Mouse (Mus musculus) spleen, adult 2 months (tissue): ENCODE data around the gene Yif1b.

Source experiments
- CTCF ChIP-seq: fragments of 200-500 bp; IDR thresholded peaks from 2 replicates; pipeline ENCODE4 v1.5.1; 2011; ENCODE audit warnings: mild to moderate bottlenecking, inconsistent platforms; ENCODE audit not compliant: insufficient read depth, insufficient read length, insufficient replicate concordance; ENCODE audit errors: extremely low read depth
- POLR2A ChIP-seq: fragments of 200-500 bp; IDR thresholded peaks from 2 replicates; pipeline ENCODE4 v1.6.1; 2011; ENCODE audit warnings: low read depth, low read length, inconsistent platforms

DNA sequence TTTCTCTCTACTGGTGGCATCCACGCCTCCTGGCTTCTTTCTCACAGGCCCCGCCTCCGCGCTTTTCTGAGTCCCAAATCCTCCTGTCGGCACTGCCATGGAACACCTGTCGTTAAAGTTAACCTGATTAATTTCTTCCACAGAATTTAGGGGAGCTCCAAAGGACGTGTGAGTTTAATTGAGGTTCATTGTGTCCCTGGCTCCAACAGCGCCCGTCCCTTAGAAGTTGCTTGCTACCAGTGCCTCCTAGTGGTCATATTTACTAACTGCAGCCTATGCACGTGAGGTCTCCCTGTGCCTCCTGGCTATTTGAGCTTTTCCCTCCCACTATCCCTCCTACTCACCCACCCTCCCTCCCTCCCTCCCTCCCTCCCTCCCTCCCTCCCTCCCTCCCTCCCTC, 58.9 kb downstream of the Yif1b start:
- peak; percentile 68; the same call in 1 of the 2 replicates for TF ChIP-seq CTCF
- TF ChIP-seq POLR2A = no peak
